Mouse (Mus musculus): Measurements from ENCODE around the gene Chit1. TPM values are rescaled to one million over a fixed set of nuclear protein-coding genes. Genes with fewer than 3 reads are reported as not detected.

Gene Chit1
- polyA plus RNA-seq, 1 experiment, result not detected

- Histone ChIP-seq H3K4me1 (ENCODE audit: control insufficient read depth, insufficient read depth, insufficient read length, low read length) (no peaks in the 10 kb centered on the region), H3K27ac (replicated peaks; ENCODE audit: low read depth, low read length) (no peak overlapping the region), H3K4me3 (ENCODE audit: insufficient read depth, low read depth, low read length) (no peak overlapping the region)
These were observed 52.4 kb downstream of the Chit1 start for GRCm38 (mm10) chr1:134163476-134163875.

GRCm38 (mm10) chr1:134164454-134164853, 53.4 kb downstream of the Chit1 start:
- H3K4me3 ChIP-seq (ENCODE audit: insufficient read depth, low read depth, low read length), result no peak overlapping the region
- no peak overlapping the region for H3K27ac ChIP-seq (replicated peaks; ENCODE audit: low read depth, low read length)
- no peaks in the 10 kb centered on the region for H3K4me1 ChIP-seq (ENCODE audit: control insufficient read depth, insufficient read depth, insufficient read length, low read length)

- no peaks in the 10 kb centered on the region for H3K4me1 ChIP-seq (ENCODE audit: control insufficient read depth, insufficient read depth, insufficient read length, low read length)
- no peak overlapping the region for H3K4me3 ChIP-seq (ENCODE audit: insufficient read depth, low read depth, low read length)
- H3K27ac ChIP-seq (replicated peaks; ENCODE audit: low read depth, low read length), result no peak overlapping the region
These were observed 55.5 kb downstream of the Chit1 start for GRCm38 (mm10) chr1:134166547-134166946.

- H3K27ac ChIP-seq (replicated peaks; ENCODE audit: low read depth, low read length), result no peak overlapping the region
These were observed 56.6 kb downstream of the Chit1 start for GRCm38 (mm10) chr1:134167416-134168305.

DNA sequence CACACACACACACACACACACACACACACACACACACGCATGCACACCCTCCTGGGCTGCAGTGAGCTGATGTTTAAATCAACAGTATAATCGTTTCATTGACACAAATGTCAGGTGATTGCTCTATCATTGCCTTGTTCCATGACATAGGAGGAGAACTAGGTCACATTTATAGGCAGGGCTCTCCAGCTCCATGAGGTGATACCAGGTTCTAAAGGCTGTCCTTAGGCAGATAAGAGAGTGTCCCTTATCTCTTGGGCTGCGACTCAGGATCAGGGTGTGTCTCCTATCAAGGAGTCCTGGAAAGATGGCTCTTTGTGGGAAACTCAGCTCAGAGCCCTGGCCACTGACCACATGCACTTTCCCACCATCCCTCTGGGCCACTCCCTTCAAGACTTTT, 57.5 kb downstream of the Chit1 start:
- no peak overlapping the region for H3K4me3 ChIP-seq (ENCODE audit: insufficient read depth, low read depth, low read length)
- no peaks in the 10 kb centered on the region for H3K4me1 ChIP-seq (ENCODE audit: control insufficient read depth, insufficient read depth, insufficient read length, low read length)
- H3K27ac ChIP-seq (replicated peaks; ENCODE audit: low read depth, low read length), result no peak overlapping the region

More at GRCm38 (mm10) chr1:134167416-134168305, 56.6 kb downstream of the Chit1 start:
- Histone ChIP-seq H3K4me1 (ENCODE audit: control insufficient read depth, insufficient read depth, insufficient read length, low read length) (no peaks in the 10 kb centered on the region), H3K4me3 (ENCODE audit: insufficient read depth, low read depth, low read length) (no peak overlapping the region)

- Histone ChIP-seq H3K4me3 (ENCODE audit: insufficient read depth, low read depth, low read length) (no peak overlapping the region), H3K27ac (replicated peaks; ENCODE audit: low read depth, low read length) (no peak overlapping the region), H3K4me1 (ENCODE audit: control insufficient read depth, insufficient read depth, insufficient read length, low read length) (no peaks in the 10 kb centered on the region)
These were observed 58.1 kb downstream of the Chit1 start for GRCm38 (mm10) chr1:134168985-134169697.

GRCm38 (mm10) chr1:134173081-134173480, 62.0 kb downstream of the Chit1 start:
- Histone ChIP-seq H3K27ac (replicated peaks; ENCODE audit: low read depth, low read length) (no peak overlapping the region), H3K4me1 (ENCODE audit: control insufficient read depth, insufficient read depth, insufficient read length, low read length) (no peaks in the 10 kb centered on the region), H3K4me3 (ENCODE audit: insufficient read depth, low read depth, low read length) (no peak overlapping the region)

DNA sequence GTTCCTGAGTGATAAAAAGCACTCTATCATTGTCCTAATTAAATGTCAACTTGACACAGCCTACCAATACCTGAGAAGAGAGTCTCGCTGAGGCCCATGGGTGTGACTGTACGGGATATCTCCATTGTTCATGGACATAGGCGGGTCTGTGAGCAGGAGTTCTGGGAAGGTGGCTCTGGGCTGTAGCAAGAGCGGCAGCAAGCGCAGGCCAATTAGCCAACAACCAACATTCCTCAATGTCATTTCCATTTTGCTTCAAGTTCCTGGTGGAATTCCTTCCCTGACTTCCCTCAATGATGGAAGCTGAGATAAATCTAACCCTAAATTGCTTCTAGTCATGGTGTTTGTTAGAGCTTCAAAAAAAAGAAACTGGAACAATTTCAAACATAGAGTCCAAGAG, 66.9 kb downstream of the Chit1 start:
- Histone ChIP-seq H3K4me3 (ENCODE audit: insufficient read depth, low read depth, low read length) (no peak overlapping the region), H3K27ac (replicated peaks; ENCODE audit: low read depth, low read length) (no peak overlapping the region), H3K4me1 (ENCODE audit: control insufficient read depth, insufficient read depth, insufficient read length, low read length) (no peaks in the 10 kb centered on the region)

GRCm38 (mm10) chr1:134182025-134182424, 71.0 kb downstream of the Chit1 start, which contains the start of gene Chil1:
Chil1 (plus strand) TSS chr1:134182176.
- no peaks in the 10 kb centered on the region for H3K4me1 ChIP-seq (ENCODE audit: control insufficient read depth, insufficient read depth, insufficient read length, low read length)
- H3K27ac ChIP-seq (replicated peaks; ENCODE audit: low read depth, low read length), result no peak within 1 kb of the TSS
- no peak within 1 kb of the TSS for H3K4me3 ChIP-seq (ENCODE audit: insufficient read depth, low read depth, low read length)

GRCm38 (mm10) chr1:134184089-134184488, 73.0 kb downstream of the Chit1 start:
- Histone ChIP-seq H3K4me1 (ENCODE audit: control insufficient read depth, insufficient read depth, insufficient read length, low read length) (no peaks in the 10 kb centered on the region), H3K4me3 (ENCODE audit: insufficient read depth, low read depth, low read length) (no peak overlapping the region), H3K27ac (replicated peaks; ENCODE audit: low read depth, low read length) (no peak overlapping the region)

DNA sequence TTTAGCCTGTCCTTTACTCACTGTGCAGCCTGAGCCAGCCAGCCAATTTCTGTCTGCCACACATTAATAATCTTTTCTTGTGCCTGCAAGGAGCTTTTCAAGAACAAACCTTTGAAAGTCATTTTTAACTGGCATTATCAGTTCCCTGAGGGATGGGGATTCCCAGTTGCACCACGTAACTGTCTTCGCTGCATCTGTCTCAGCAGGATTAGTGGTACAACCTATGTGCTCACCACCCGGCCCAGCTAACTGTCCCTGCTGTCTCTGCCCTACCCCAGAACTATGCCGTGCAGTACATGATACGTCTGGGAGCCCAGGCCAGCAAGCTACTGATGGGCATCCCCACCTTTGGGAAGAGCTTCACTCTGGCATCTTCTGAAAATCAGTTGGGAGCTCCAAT, 77.2 kb downstream of the Chit1 start:
- Histone ChIP-seq H3K27ac (replicated peaks; ENCODE audit: low read depth, low read length) (no peak overlapping the region), H3K4me3 (ENCODE audit: insufficient read depth, low read depth, low read length) (no peak overlapping the region), H3K4me1 (ENCODE audit: control insufficient read depth, insufficient read depth, insufficient read length, low read length) (no peaks in the 10 kb centered on the region)

DNA sequence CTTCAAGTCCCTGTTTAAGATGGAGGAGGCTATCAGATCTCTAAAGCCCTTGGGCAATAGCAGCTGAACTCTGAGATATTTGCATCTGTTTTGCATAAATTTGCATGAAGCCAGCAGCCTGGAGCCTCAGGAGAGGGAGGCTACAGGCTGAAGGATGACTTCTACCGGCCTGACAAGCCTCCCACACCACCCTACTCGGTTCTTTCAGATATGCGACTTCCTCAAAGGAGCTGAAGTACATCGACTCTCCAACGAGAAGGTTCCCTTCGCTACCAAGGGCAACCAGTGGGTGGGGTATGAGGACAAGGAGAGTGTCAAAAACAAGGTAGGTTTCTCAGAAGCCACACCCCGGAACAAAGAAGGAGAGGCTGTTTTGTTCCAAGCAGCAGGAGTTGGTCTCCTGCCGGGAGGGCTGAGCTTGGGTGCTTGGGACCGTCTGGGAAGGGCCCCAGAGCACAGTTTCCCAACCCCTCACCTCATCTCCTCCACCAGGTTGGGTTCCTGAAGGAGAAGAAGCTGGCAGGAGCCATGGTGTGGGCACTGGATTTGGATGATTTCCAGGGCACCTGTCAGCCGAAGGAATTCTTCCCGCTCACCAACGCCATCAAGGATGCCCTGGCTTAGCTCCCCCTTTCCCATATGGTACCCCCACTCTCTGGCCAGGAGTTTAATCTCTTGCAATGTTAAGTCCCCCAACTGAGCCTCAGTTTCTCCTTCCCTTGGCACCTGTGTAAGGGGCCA, 78.1 kb downstream of the Chit1 start:
- Histone ChIP-seq H3K27ac (replicated peaks; ENCODE audit: low read depth, low read length) (no peak overlapping the region), H3K4me3 (ENCODE audit: insufficient read depth, low read depth, low read length) (no peak overlapping the region), H3K4me1 (ENCODE audit: control insufficient read depth, insufficient read depth, insufficient read length, low read length) (no peaks in the 10 kb centered on the region)

DNA sequence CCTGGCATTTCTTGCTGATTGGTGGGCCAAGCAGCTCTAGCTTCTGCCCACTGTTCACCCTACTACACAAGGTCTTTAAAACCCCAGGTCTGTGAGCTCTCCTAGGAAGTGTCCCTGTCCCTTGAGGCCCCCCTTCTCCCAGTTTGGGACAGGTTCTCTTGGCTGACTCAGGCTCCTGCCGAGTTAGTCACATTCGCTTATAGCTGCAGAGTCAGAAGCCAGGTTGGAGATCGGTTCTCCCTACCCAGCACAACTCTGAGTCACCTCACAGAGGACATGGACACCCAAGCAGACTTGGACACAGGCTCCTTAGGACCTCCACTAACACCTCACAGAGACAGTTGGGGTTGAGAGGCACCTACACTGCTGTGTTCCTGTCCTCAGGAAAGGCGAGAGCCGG, 80.2 kb downstream of the Chit1 start:
- H3K4me1 ChIP-seq (ENCODE audit: control insufficient read depth, insufficient read depth, insufficient read length, low read length), result peaks cover 2% of the 10 kb centered on the region; the same call in 1 of the 2 replicates
- H3K4me3 ChIP-seq (ENCODE audit: insufficient read depth, low read depth, low read length), result no peak overlapping the region
- H3K27ac ChIP-seq (replicated peaks; ENCODE audit: low read depth, low read length), result no peak overlapping the region

DNA sequence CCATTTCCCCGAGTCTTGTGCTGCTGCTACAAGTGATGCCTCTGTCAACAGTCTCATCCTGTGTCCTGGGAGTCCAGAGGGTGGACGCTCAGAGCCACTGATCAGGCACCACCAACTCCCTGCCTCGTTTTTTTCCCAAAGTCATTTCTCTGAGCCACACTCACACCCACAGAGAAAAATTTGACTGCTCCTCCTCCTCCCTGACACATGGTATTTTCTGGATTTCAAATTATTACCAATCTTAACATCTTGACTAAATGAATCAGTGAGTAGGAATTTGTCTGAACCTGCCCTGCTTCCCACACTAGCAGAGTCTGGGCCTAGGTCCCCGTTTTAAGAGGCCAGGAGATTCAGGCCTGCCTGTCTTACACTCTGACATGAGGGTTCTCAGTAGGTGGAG, 81.0 kb downstream of the Chit1 start:
- Histone ChIP-seq H3K4me3 (ENCODE audit: insufficient read depth, low read depth, low read length) (no peak overlapping the region), H3K4me1 (ENCODE audit: control insufficient read depth, insufficient read depth, insufficient read length, low read length) (peaks cover 3% of the 10 kb centered on the region; the same call in 1 of the 2 replicates), H3K27ac (replicated peaks; ENCODE audit: low read depth, low read length) (no peak overlapping the region)

DNA sequence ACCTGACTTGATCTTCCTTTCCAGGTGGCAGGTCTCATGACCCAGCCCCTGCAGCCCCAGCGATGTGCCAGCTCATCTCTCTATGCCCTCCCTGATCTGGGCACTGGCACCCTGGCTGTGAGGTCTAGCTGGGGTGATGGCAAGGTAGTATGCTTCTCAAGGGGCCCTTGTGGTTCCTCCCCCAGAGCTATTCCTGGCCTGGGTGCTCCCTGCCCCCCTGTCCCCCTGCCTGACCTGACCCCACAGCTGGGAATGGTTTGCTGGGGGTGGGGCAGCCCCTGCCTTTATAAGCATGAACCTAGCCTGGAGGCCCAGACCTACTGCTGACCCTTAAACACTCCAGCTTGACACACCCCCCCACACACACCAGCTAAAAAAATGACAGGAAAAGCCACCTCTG, 82.1 kb downstream of the Chit1 start, which contains the start of gene Mybph:
TSS of gene Mybph (plus strand) at position 323 of the 400 bp plus-strand sequence.
- Histone ChIP-seq H3K27ac (replicated peaks; ENCODE audit: low read depth, low read length) (no peak within 1 kb of the TSS), H3K4me1 (ENCODE audit: control insufficient read depth, insufficient read depth, insufficient read length, low read length) (peaks cover 3% of the 10 kb centered on the region; the same call in 1 of the 2 replicates), H3K4me3 (ENCODE audit: insufficient read depth, low read depth, low read length) (no peak within 1 kb of the TSS)

Data from brown adipose tissue, adult 24 weeks (tissue).